Mouse (Mus musculus) kidney, embryonic 15.5 days (tissue): ENCODE results near the gene Pbp2. TPM values are rescaled to one million over a fixed set of nuclear protein-coding genes. Genes with fewer than 3 reads are reported as not detected.
A peak's percentile ranks its signal among the peaks of the same experiment; 100 is the strongest.

Experiments used
- ATAC-seq: fragments of 200-750 bp; cut with Nextera tagmentation; replicated peaks from 2 replicates; pipeline ENCODE4 v1.8.0; 2017; ENCODE audit warnings: moderate TSS enrichment; ENCODE audit not compliant: low FRiP score
- H3K27ac ChIP-seq: fragments of 300-500 bp; sonication (generic); 2 replicates; pipeline ENCODE4 v1.5.1; 2015; ENCODE audit warnings: mild to moderate bottlenecking, inconsistent platforms
- H3K27me3 ChIP-seq: fragments of 300-500 bp; sonication (generic); 2 replicates; pipeline ENCODE4 v1.6.1; 2015; ENCODE audit warnings: inconsistent platforms
- H3K36me3 ChIP-seq: fragments of 300-500 bp; sonication (generic); 2 replicates; pipeline ENCODE4 v1.6.1; 2015; ENCODE audit warnings: inconsistent platforms
- H3K4me1 ChIP-seq: fragments of 300-500 bp; sonication (generic); 2 replicates; pipeline ENCODE4 v1.6.1; 2015; ENCODE audit warnings: inconsistent platforms
- H3K4me2 ChIP-seq: fragments of 300-500 bp; sonication (generic); 2 replicates; pipeline ENCODE4 v1.6.1; 2015; ENCODE audit warnings: moderate library complexity, mild to moderate bottlenecking, inconsistent platforms
- H3K4me3 ChIP-seq: fragments of 300-500 bp; sonication (generic); replicated peaks from 2 replicates; pipeline ENCODE4 v1.5.1; 2015; ENCODE audit warnings: mild to moderate bottlenecking, inconsistent platforms
- H3K9ac ChIP-seq: fragments of 300-500 bp; sonication (generic); 2 replicates; pipeline ENCODE4 v1.6.1; 2015; ENCODE audit warnings: mild to moderate bottlenecking, inconsistent platforms
- H3K9me3 ChIP-seq: fragments of 300-500 bp; sonication (generic); replicated peaks from 2 replicates; pipeline ENCODE4 v1.6.1; 2016; ENCODE audit warnings: inconsistent platforms
- WGBS: fragments of 180-500 bp; shearing (Covaris S2); methylation state at CpG from one replicate; pipeline ENCODE4 v1.1.7; 2015; ENCODE audit warnings: mixed read lengths; 5-methylcytosine and 5-hydroxymethylcytosine counted together
- polyA plus RNA-seq: library from polyadenylated mRNA; unstranded; fragments of >200 nt; fragmentation: Nextera tagmentation; extraction: Ambion mirVana; gene quantifications from 2 replicates; pipeline ENCODE4 v1.2.1, GENCODE M21; 2015

The Pbp2 gene
- 0.16 and 0.17 TPM in 2 replicates for polyA plus RNA-seq

DNA sequence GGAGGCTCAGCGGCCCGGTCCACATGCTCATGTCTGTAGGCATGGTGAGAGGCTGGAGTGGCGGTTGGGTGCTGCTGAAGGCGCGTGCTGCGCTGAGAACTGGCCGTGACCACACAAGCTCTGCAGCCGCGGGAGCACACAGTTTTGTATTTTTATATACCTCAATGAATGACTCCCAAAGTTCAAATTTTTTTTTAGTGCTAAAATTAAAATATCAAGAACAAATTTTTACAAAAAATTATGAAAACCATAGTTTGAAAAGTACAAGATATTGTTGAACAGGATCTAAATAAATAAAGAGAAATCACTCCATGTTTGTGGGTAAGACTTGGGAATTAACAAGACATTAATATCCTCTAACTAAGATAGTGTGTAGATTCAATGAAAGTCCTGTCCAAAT lies at the start of gene Pbp2:
TSS of gene Pbp2 (minus strand) at position 101 of the 400 bp plus-strand sequence.
- Histone ChIP-seq H3K4me3 (no peak within 1 kb of the TSS), H3K9ac (no peak within 1 kb of the TSS), H3K27me3 (no peaks in the 10 kb centered on the region), H3K9me3 (no peaks in the 10 kb centered on the region), H3K4me2 (no peak within 1 kb of the TSS), H3K4me1 (peaks cover 10% of the 10 kb centered on the region), H3K27ac (no peak within 1 kb of the TSS), H3K36me3 (no peaks in the 10 kb centered on the region)
- no peak for ATAC-seq
- 96% methylated on average over 9 of the region's 9 CpGs for WGBS

DNA sequence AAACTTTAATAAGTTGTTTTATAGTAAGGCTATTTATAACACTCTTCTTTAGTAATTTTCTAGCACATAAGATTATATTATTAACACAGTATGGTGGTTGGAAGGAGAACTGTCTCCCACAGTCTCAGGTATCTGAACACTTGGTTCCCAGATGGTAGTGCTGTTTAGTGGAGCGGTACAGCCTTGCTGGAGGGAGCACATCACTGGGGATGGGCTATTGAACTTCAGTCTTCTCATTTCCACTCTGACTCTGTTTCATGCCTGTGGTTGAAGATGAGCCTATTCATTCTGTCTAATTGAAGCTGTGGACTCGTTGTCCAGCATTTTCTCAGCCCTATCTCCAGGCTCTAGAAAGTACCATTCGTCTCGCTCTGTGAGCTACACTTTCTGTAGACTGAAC lies 44.7 kb upstream of the Pbp2 start:
- Histone ChIP-seq H3K9ac (no peak overlapping the region), H3K27ac (no peak overlapping the region), H3K4me2 (no peak overlapping the region), H3K4me1 (peaks cover 28% of the 10 kb centered on the region), H3K27me3 (no peaks in the 10 kb centered on the region), H3K4me3 (no peak overlapping the region), H3K9me3 (no peaks in the 10 kb centered on the region), H3K36me3 (no peaks in the 10 kb centered on the region)
- 64% methylated on average over 4 of the region's 4 CpGs for whole genome bisulfite sequencing
- peak; percentile 58 for ATAC-seq

DNA sequence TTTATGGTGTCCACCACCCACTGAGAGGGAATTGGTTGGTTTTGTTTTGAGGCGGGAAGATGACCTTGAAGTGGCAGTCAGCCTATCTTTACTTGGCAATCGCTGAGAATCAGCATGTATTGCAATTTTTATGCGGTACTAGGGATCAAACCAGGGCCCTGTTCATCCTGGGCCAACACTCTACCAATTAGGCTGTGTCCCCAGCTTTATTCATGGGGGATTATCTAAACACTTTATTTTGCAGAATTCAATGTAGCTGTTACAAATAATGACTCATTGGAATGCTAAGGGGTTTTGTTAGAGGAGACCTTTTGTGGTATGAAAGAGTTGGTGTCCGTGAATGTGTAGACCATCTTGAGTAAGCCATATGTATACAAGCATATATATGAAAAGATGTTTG lies 42.3 kb upstream of the Pbp2 start:
- peaks cover 29% of the 10 kb centered on the region for H3K4me1 ChIP-seq

DNA sequence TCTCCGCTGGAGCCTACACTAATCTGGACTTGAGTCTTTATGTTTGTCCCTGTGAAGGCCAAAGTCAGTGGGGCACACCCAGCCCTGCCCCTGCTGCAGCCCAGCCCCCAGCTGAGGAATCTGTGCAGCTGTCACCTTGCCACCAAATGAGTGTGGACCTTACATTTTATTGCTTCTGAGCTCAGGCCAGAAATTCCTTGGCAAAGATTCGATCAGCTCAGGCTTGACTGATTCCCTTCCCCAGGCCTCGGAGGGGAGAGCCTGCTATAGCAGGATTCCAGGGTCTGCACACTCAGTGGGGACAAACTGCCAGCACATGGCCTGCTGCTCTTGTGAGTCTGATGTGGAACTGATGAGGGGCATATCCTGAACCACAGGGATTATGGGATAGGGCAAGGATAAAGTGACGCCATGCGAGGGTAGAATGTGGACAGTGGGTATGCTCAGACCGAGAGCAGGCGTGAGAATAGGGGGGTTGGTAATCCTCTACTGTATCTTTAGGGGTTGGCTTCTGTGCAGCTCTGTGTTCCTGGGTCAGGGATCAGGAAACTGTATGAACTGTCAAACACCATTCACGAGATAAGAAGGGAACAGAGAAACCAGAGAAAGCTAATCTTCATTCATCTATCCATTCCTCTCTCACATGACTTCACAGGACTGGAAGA lies 41.6 kb upstream of the Pbp2 start:
- Histone ChIP-seq H3K4me3 (no peak overlapping the region), H3K4me2 (no peak overlapping the region), H3K27me3 (no peaks in the 10 kb centered on the region), H3K9me3 (no peaks in the 10 kb centered on the region), H3K36me3 (no peaks in the 10 kb centered on the region), H3K27ac (peak overlapping the region; percentile 74), H3K9ac (no peak overlapping the region), H3K4me1 (peaks cover 29% of the 10 kb centered on the region)
- 54% methylated on average over 8 of the region's 8 CpGs for WGBS
- ATAC-seq, result peak; percentile 84

More for the DNA sequence above, 42.3 kb upstream of the Pbp2 start:
- Histone ChIP-seq H3K27ac (peak overlapping the region; percentile 74), H3K9me3 (no peaks in the 10 kb centered on the region), H3K4me2 (no peak overlapping the region), H3K27me3 (no peaks in the 10 kb centered on the region), H3K4me3 (no peak overlapping the region), H3K36me3 (no peaks in the 10 kb centered on the region), H3K9ac (no peak overlapping the region)
- ATAC-seq, result no peak
- 87% methylated on average over 4 of the region's 4 CpGs for WGBS

DNA sequence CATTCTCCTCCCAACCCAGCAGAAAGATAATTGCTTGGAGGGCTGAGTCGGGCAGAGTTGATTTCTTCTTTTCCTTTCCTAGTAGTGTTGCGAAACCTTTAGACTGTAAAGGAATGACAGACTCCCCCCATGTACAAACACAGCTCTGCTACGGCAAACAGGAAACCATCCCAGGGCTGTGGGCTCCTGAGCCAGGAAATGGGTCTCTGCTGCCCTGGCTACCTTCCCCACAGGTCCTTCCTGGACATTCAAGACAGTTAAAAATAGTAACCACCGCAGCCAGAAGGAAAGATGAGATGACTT lies 30.8 kb upstream of the Pbp2 start:
- peak overlapping the region; percentile 37 for H3K27ac ChIP-seq
- H3K27me3 ChIP-seq, result no peaks in the 10 kb centered on the region
- no peaks in the 10 kb centered on the region for H3K9me3 ChIP-seq
- 47% methylated on average over 4 of the region's 4 CpGs for WGBS
- H3K4me1 ChIP-seq, result peaks cover 11% of the 10 kb centered on the region
- H3K9ac ChIP-seq, result no peak overlapping the region
- peak; percentile 55; the same call in 1 of the 2 replicates for ATAC-seq
- H3K4me3 ChIP-seq, result no peak overlapping the region
- no peaks in the 10 kb centered on the region for H3K36me3 ChIP-seq
- H3K4me2 ChIP-seq, result no peak overlapping the region

DNA sequence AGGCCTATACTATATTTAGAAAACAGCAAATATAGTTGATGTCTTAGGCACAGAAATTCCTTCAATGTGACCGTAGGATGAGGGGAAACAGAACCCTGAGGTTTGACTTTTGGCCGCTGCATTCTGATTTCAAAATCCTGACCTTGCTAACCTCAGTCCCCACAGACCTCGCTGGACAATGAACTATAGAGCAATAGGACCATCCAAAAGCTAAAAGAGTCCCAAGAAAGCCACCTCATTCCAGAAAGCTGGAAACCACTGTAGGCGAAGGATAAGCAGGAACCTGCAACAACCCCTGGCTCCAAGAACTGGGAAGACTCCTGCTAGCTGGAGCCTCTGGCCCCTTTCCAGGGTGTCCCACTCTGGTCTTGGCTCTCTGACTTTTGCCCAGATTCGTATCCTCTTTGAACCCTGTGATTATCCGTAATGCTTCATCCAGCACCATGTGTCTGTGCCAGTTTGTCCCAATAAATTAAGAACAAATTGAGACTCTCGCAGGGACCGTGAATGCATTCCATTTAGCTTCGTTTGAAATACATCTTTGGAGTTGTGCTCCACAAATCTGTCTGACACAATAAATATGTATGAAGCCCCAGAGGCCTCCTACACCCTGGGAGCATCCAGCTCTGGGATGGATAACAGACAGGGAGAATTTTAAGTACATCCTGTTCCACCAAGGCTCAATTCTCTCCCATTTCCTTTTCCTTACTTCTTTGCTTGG lies 30.3 kb upstream of the Pbp2 start:
- Histone ChIP-seq H3K4me2 (no peak overlapping the region), H3K9ac (no peak overlapping the region), H3K4me3 (no peak overlapping the region), H3K27ac (peak overlapping the region; percentile 37), H3K27me3 (no peaks in the 10 kb centered on the region), H3K36me3 (no peaks in the 10 kb centered on the region), H3K9me3 (no peaks in the 10 kb centered on the region), H3K4me1 (peaks cover 11% of the 10 kb centered on the region)
- WGBS, result 59% methylated on average over 9 of the region's 9 CpGs
- no peak for ATAC-seq

DNA sequence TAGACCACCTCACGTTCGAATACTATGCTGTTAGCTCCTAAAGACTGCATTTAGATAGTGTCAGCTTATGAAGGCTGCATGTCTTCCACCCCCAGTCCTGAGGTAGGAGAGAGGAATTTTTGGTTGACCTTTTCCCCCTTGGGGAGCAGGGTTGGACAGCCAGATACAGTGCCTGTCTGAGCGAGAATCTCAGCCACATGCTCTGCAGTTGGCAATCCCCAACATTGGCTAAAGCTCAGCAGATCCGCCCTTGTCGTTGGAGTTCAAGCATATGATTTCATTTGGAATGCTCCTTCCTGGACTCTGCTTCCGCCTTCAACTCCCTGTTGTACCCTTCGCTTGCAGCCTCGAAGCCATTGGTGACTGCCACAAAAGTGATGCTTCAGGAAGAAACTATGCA lies 26.2 kb upstream of the Pbp2 start:
- 89% methylated on average over 8 of the region's 8 CpGs for WGBS
- ATAC-seq, result no peak
- Histone ChIP-seq H3K27ac (no peak overlapping the region), H3K4me2 (no peak overlapping the region), H3K4me1 (peaks cover 37% of the 10 kb centered on the region), H3K4me3 (no peak overlapping the region), H3K9me3 (no peaks in the 10 kb centered on the region), H3K36me3 (no peaks in the 10 kb centered on the region), H3K9ac (no peak overlapping the region), H3K27me3 (no peaks in the 10 kb centered on the region)

DNA sequence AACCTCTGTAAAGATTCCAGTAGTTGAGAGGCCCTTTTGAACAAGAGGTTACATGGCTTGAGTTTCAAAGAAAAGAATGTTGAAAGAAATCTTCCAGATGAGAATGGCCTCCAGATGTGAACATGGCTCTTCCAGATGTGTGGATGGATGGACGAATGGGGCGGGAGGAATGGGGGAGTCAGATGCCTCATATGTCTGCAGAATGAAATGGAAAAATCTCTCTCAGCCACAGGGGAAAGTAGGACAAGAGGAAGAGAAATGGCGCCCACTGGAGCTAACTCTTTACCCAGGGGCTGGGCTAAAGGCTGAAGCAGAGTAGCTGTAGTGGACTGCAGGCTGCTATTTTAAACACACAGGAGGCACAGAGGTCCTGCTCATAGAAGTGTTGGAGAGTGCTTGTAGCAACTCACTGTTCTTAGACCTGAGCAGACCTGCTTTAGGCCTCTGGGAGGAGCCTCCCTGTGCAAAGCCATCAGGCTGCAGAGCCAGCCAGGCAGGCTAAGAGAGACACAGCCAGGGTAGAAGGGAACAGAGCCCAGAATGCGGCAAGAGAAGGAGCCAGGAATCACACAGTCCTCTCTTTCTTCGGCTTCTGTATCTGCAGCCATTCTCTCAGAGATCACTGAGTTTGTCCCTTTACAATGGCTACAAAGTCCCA lies 23.9 kb upstream of the Pbp2 start:
- ATAC-seq, result no peak
- Histone ChIP-seq H3K27me3 (no peaks in the 10 kb centered on the region), H3K4me3 (no peak overlapping the region), H3K9me3 (no peaks in the 10 kb centered on the region), H3K4me1 (peaks cover 25% of the 10 kb centered on the region), H3K9ac (no peak overlapping the region), H3K27ac (peak overlapping the region; percentile 83), H3K36me3 (no peaks in the 10 kb centered on the region), H3K4me2 (no peak overlapping the region)
- WGBS, result 59% methylated on average over 5 of the region's 5 CpGs

DNA sequence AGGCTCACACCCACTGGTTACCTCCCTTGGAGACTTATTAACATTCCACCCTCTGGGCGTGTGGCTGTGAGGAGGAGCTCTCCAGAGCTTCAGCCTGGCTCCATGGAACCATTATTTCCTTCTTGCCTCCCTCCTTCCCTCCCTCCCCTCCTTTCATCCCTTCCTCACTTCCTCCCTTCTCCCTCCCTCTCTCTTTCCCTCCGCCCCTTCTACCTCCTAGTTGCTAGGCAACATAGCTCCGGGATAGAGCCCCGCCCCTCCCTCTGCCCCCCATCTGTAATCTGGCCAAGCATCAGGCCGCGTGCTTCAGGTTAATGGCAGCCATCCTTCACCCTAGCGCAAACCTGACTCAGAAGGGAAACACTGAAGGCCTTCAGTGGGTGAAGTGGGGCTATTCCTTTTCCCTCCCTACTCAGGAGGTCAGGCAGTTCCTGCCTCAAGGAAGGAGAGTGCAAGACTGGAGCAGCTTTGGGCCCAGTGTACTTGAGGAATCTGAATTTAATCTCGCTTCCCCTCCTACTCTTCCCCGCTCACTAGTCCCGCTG lies 22.6 kb upstream of the Pbp2 start:
- Histone ChIP-seq H3K4me2 (peak overlapping the region; percentile 31), H3K9me3 (no peaks in the 10 kb centered on the region), H3K4me3 (no peak overlapping the region; the same call in 1 of the 2 replicates), H3K36me3 (no peaks in the 10 kb centered on the region), H3K9ac (no peak overlapping the region), H3K4me1 (peaks cover 25% of the 10 kb centered on the region), H3K27ac (peak overlapping the region; percentile 83), H3K27me3 (no peaks in the 10 kb centered on the region)
- WGBS, result 15% methylated on average over 10 of the region's 10 CpGs
- ATAC-seq, result peak; percentile 88

DNA sequence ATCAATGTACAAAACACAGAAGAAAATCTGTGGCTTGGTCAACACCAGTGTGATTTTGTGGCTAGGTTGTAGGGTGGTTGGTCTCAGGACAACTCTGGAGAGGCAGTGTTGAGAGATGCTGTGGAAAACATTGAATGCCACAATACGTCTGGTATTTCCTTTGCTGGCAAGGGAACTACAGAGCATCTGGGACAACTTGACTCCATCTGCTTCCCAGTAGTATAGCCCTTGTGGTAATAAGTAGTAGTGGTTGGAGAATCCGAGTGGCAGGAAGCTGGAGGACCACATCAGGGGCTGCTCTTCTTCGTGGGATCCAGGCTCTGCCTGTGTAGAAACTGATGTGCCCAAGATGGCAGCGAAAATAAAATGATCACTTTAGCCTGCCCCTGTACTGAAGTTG lies 21.7 kb upstream of the Pbp2 start:
- Histone ChIP-seq H3K4me2 (no peak overlapping the region), H3K4me3 (no peak overlapping the region), H3K4me1 (peaks cover 25% of the 10 kb centered on the region), H3K36me3 (no peaks in the 10 kb centered on the region), H3K27ac (peak overlapping the region; percentile 83), H3K9me3 (no peaks in the 10 kb centered on the region), H3K27me3 (no peaks in the 10 kb centered on the region), H3K9ac (no peak overlapping the region)
- no peak for ATAC-seq
- WGBS, result 83% methylated on average over 4 of the region's 4 CpGs

DNA sequence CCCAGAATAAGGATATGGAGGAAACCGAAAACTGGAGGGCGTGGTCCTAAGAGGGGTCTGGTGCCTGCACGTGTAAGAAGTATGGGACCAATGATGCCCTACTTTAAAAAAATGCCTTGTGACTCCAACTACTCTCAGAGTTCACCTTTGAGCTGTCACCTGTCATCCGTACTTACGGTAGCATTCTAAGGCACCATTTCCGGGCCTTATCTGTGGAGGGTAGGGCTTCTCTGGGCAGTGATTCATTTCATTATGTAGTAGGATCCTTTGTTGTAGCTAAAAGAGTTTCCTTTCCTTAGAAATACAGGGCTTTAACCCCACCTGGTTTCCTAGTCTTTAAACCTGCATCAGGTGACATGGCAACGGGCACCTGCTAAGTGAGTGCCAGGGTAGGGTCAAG lies 16.6 kb upstream of the Pbp2 start:
- no peak overlapping the region for H3K4me2 ChIP-seq
- no peak overlapping the region for H3K4me3 ChIP-seq
- H3K9me3 ChIP-seq, result no peaks in the 10 kb centered on the region
- H3K9ac ChIP-seq, result no peak overlapping the region
- H3K4me1 ChIP-seq, result peaks cover 21% of the 10 kb centered on the region
- WGBS, result 88% methylated on average over 7 of the region's 7 CpGs
- no peak for ATAC-seq
- H3K36me3 ChIP-seq, result no peaks in the 10 kb centered on the region
- H3K27ac ChIP-seq, result no peak overlapping the region
- no peaks in the 10 kb centered on the region for H3K27me3 ChIP-seq

DNA sequence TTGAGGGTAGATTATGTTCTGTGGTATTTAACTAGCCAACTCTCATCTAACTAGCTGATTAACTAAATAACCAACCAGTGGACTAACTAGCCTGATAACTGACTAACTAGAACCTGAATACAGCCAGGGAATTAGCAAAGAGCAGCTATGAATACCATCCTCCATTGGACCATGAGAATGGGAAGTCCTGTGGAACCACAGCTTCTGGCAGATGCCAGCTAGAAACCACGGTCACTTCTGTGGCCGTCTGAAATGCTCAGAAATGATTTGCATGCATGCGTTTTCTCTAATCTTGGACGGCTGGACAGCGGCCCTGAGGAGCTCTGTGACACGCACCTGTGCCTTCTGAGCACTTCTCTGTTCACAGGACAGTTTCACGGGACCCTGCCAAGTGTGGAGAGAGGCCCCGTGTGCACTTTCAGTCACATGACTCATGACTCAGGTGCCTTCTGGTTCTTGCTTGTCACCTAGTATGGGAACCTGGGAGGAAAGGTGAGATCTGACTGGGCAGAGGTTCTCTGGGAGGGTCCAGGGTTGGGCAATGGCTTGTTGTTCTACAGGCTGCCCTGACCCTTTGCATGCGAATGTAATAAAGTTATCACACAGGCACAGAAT lies 14.6 kb upstream of the Pbp2 start:
- Histone ChIP-seq H3K9me3 (no peaks in the 10 kb centered on the region), H3K9ac (no peak overlapping the region), H3K27me3 (no peaks in the 10 kb centered on the region), H3K4me1 (peaks cover 21% of the 10 kb centered on the region), H3K36me3 (no peaks in the 10 kb centered on the region), H3K4me3 (no peak overlapping the region), H3K27ac (0 out of 2 replicates have a peak overlapping the region, but pooled peaks have one; percentile 4), H3K4me2 (no peak overlapping the region)
- ATAC-seq, result no peak
- WGBS, result 54% methylated on average over 9 of the region's 9 CpGs
